Mouse (Mus musculus) heart, adult 2 months (tissue): ENCODE measurements around the gene Slc25a16.

ENCODE experiments used
- CTCF ChIP-seq: fragments of 200-600 bp; IDR thresholded peaks from 2 replicates; pipeline ENCODE4 v1.8.1; 2022; ENCODE audit warnings: antibody characterized with exemption, mild to moderate bottlenecking, moderate library complexity
- EP300 ChIP-seq: fragments of 200-500 bp; IDR thresholded peaks from 2 replicates; pipeline ENCODE4 v1.6.1; 2011; ENCODE audit warnings: low read depth, low read length, control low read depth; ENCODE audit not compliant: insufficient read depth
- POLR2A ChIP-seq: fragments of 200-500 bp; IDR thresholded peaks from 2 replicates; pipeline ENCODE4 v1.6.1; 2011; ENCODE audit warnings: mild to moderate bottlenecking, low read depth, low read length, control low read depth; ENCODE audit not compliant: insufficient read depth

DNA sequence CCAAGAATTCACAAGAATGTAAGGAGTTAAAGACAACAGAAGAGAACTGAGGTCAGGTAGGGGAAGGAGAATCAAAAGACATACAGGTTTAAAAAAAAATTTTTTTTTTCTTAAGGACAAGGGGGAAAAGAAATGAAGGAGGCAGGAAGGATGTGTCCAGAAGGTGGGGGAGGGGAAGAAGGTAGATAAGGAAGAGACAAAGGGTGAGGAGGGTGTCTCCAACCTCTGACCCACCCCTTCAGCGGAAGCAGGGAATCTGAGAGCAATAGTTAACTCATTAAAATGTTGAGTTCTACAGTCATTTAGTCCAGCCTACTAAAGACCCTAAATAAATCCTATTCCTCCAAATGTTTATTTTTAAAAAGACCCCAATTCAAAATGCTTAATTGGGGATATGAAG is 35.9 kb upstream of the Slc25a16 start:
- TF ChIP-seq CTCF (no peak), EP300 (no peak), POLR2A (no peak)
